Mouse (Mus musculus) brown adipose tissue, adult 24 weeks (tissue): Measurements from ENCODE around the gene Mgll. TPM values are rescaled to one million over a fixed set of nuclear protein-coding genes. Genes with fewer than 3 reads are reported as not detected.

Experiments
- H3K27ac ChIP-seq: fragments of 200-500 bp; replicated peaks from 2 replicates; pipeline ENCODE4 v1.5.1; 2012; ENCODE audit warnings: low read depth, mild to moderate bottlenecking, low read length
- H3K4me1 ChIP-seq: fragments of 200-500 bp; 2 replicates; pipeline ENCODE4 v1.6.1; 2012; ENCODE audit warnings: low read length, mixed read lengths; ENCODE audit not compliant: control insufficient read depth, insufficient read depth, insufficient read length
- H3K4me3 ChIP-seq: fragments of 200-500 bp; 2 replicates; pipeline ENCODE4 v1.5.1; 2012; ENCODE audit warnings: low read depth, mild to moderate bottlenecking, low read length, moderate library complexity; ENCODE audit not compliant: insufficient read depth
- polyA plus RNA-seq: library from polyadenylated mRNA; stranded (reverse); fragments of >200 nt; gene quantifications from 2 replicates; pipeline ENCODE4 v1.2.4, GENCODE M21; 2012; ENCODE audit not compliant: missing spikeins, insufficient read depth, insufficient read length

Gene Mgll
- polyA plus RNA-seq, 1 experiment, result 493 TPM

- Histone ChIP-seq H3K4me1 (peaks cover 68% of the 10 kb centered on the region), H3K4me3 (no peak overlapping the region), H3K27ac (peak overlapping the region; percentile 95)
These were observed 61.8 kb downstream of the Mgll start for GRCm38 (mm10) chr6:88785781-88786542.

DNA sequence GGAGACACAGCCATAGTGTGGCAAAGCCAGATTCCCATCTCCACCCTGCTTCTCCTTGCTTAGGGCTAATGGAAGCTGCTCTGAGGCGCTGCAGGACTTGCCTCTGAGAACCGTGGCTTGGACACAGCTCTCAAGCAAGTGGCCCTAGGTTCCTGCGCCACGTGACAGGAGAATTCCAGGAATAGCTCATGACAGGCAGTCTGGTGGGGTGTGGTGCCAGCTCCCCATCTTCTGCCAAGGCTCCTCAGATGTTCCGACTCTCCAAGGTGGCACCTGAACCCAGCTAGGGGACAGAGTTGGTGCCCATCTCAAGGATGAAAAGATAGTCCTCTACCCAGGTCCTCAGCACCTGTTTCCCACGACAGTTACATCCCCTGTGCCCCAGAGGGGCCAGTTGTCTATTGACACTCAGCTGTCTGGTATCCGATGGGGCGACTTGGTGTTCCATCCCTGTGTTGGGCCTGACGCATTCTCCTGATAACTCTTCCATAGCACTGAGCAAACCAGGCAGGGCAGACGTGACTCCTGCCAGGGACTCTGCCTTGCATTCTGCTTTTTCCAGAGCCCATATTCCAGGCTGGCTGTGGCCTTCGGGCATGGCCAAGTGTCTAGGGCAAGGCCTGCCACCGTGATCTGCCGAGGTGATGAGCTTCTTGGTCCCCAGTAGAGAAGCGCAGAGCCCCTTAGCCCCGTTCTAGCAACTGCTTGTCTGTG lies 62.7 kb downstream of the Mgll start:
- peaks cover 74% of the 10 kb centered on the region for H3K4me1 ChIP-seq
- peak overlapping the region; percentile 95 for H3K27ac ChIP-seq
- peak overlapping the region; percentile 2; the same call in 1 of the 2 replicates for H3K4me3 ChIP-seq

DNA sequence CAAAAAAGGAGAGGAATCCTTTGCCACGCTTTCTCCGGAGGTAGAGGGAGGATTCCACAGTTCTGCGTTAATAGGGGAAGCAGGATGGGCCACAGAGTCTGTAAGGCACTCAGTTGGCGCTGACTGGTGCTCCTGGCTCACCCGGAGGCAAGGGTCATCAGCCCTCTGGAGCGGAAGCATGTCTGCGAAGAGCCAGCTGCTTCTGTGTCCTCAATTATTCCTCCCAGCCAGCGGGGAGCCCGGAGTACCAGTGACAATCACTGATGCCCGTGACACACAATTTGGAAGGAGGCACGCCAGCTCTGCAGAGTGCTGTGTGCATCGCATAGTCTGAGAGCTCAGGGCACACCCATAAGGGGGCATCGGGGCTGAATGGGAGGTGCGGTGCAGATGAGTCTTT lies 63.3 kb downstream of the Mgll start:
- H3K4me3 ChIP-seq, result 0 out of 2 replicates have a peak overlapping the region, but pooled peaks have one; percentile 1

GRCm38 (mm10) chr6:88788219-88788618 lies 64.0 kb downstream of the Mgll start:
- Histone ChIP-seq H3K4me3 (no peak overlapping the region), H3K27ac (peak overlapping the region; percentile 65), H3K4me1 (peaks cover 75% of the 10 kb centered on the region)

More for the DNA sequence above, 63.3 kb downstream of the Mgll start:
- peak overlapping the region; percentile 95 for H3K27ac ChIP-seq
- H3K4me1 ChIP-seq, result peaks cover 73% of the 10 kb centered on the region

DNA sequence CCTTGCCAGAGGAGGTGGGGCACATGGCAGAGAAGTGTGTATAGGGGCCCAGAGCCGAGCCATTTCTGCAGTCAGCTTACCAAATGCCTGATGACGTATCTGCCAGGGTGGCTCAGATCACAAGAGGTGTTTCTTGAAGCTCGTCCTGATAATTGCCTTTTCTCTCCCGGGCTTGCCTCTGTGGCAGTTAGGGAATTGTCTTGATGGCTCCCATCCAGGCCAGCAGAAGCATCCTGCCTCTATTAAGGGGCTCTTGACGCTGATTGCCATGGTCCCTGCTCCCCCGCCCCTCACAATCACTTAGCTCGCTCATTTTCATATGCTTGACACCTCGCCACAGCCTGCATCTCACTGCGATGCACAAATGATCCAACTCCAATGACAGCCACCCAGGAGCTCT lies 67.1 kb downstream of the Mgll start:
- Histone ChIP-seq H3K27ac (peak overlapping the region; percentile 82), H3K4me3 (no peak overlapping the region), H3K4me1 (peaks cover 57% of the 10 kb centered on the region)

- H3K4me1 ChIP-seq, result peaks cover 52% of the 10 kb centered on the region
- no peak overlapping the region for H3K4me3 ChIP-seq
- peak overlapping the region; percentile 82 for H3K27ac ChIP-seq
These were observed 68.0 kb downstream of the Mgll start for GRCm38 (mm10) chr6:88792147-88792691.

DNA sequence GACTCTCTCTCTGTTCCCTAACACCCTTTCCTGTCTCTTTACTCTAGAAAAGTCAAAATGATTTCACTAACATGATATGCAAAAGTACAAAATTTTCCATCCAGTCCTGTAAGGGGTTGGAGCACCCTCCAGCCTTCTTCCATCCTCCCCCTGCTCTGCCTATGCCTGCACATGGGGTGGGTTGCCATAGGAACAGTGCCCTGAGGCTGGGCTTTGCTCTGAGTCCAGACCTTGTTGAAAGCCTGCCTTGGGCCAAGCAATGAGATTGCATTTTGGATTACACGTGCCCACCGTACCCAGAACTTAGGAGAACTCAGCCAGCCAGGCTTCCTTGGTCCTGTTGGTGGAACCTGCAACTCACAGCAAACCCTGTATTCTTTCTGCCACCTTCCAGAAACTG lies 69.0 kb downstream of the Mgll start:
- Histone ChIP-seq H3K4me1 (peaks cover 54% of the 10 kb centered on the region), H3K4me3 (no peak overlapping the region), H3K27ac (0 out of 2 replicates have a peak overlapping the region, but pooled peaks have one; percentile 3)

DNA sequence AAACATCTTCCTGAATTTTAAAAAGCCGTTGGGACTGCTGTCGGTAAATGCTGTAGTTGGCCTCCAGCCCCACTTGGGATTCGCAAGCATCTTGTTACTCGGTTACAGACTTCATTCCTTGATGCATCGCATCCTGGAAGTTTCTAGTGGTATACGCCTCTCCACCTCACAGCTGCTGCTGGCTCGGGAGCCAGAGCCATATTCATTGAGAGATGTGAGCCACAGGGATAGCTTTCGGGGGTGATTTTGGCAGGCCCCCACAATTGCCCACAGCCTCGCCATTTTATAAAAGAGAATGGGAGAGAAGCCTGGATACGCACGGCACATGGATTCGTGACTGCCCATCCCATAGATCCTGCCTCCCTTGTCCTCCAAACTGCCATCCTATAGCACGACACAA lies 69.7 kb downstream of the Mgll start:
- Histone ChIP-seq H3K27ac (peak overlapping the region; percentile 34), H3K4me1 (peaks cover 53% of the 10 kb centered on the region), H3K4me3 (no peak overlapping the region)

- Histone ChIP-seq H3K4me1 (peaks cover 53% of the 10 kb centered on the region), H3K27ac (peak overlapping the region; percentile 60), H3K4me3 (no peak overlapping the region)
These were observed 70.4 kb downstream of the Mgll start for GRCm38 (mm10) chr6:88794561-88794971.

GRCm38 (mm10) chr6:88800191-88800590 lies 76.0 kb downstream of the Mgll start:
- Histone ChIP-seq H3K4me1 (peaks cover 62% of the 10 kb centered on the region), H3K27ac (peak overlapping the region; percentile 55), H3K4me3 (no peak overlapping the region)

GRCm38 (mm10) chr6:88800735-88801134 lies 76.5 kb downstream of the Mgll start:
- Histone ChIP-seq H3K4me3 (no peak overlapping the region), H3K27ac (peak overlapping the region; percentile 55), H3K4me1 (peaks cover 62% of the 10 kb centered on the region)

- no peak overlapping the region for H3K4me3 ChIP-seq
- peaks cover 65% of the 10 kb centered on the region for H3K4me1 ChIP-seq
These were observed 78.8 kb downstream of the Mgll start for GRCm38 (mm10) chr6:88803051-88803450.

GRCm38 (mm10) chr6:88803957-88804695 lies 79.9 kb downstream of the Mgll start:
- H3K27ac ChIP-seq, result peak overlapping the region; percentile 31; the same call in 1 of the 2 replicates
- H3K4me1 ChIP-seq, result peaks cover 67% of the 10 kb centered on the region

More at GRCm38 (mm10) chr6:88803051-88803450, 78.8 kb downstream of the Mgll start:
- H3K27ac ChIP-seq, result peak overlapping the region; percentile 8; the same call in 1 of the 2 replicates

GRCm38 (mm10) chr6:88804966-88805577 lies 80.9 kb downstream of the Mgll start:
- H3K27ac ChIP-seq, result peak overlapping the region; percentile 40

More at GRCm38 (mm10) chr6:88803957-88804695, 79.9 kb downstream of the Mgll start:
- no peak overlapping the region for H3K4me3 ChIP-seq

More at GRCm38 (mm10) chr6:88804966-88805577, 80.9 kb downstream of the Mgll start:
- Histone ChIP-seq H3K4me1 (peaks cover 64% of the 10 kb centered on the region), H3K4me3 (no peak overlapping the region)
